Mouse (Mus musculus): ENCODE results near the gene Olfr417. TPM values are rescaled to one million over a fixed set of nuclear protein-coding genes. Genes with fewer than 3 reads are reported as not detected.
"Not testable (repeated sequence)": the region's sequence is repeated elsewhere in the genome, so short reads cannot be mapped to it uniquely, and the experiment has no call there.

Gene Olfr417
- polyA plus RNA-seq (2014; fragmentation: Nextera tagmentation; extraction: Ambion mirVana): not detected in 2 replicates

DNA sequence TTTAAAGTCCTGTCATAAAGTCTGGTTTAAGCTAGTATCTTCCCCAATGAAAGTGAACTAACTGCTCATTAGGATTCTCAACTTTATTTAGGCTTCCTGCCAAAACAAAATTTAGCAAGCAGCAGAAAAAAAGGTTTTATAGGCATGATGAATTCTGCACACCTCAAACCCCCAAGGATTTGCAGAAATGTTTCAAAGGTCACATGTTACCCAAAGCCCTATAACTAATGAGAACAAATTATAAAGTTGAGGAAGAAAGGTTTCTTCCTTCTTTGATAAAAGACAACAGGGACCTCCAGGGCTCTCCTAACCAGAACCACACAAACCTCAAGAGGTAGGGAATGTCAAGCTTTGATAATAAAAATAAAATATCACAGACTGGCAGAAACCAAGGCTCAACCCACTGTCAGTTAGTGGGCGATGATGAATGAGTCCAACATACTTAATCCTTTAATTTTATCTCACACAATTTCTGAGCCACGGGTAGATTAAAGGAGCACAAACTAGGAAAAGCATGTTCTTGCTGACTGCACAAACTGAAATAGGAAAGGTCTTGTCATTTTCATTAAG lies at the start of gene Olfr417:
TSS of gene Olfr417 (plus strand) at position 241 of the 570 bp plus-strand sequence.
- 72% methylated on average over 2 of the region's 2 CpGs for whole genome bisulfite sequencing
- no peaks in the 10 kb centered on the region for H3K9me3 ChIP-seq (ENCODE audit: control insufficient read depth, low read length)
- H3K4me3 ChIP-seq (ENCODE audit: low read depth, low read length): no peak within 1 kb of the TSS
- no peaks in the 10 kb centered on the region for H3K4me1 ChIP-seq (replicated peaks; ENCODE audit: control insufficient read depth, insufficient read depth, low read length)
- ATAC-seq (replicated peaks; ENCODE audit: low FRiP score, low TSS enrichment, low read depth): no peak
- no peaks in the 10 kb centered on the region for H3K27me3 ChIP-seq (replicated peaks; ENCODE audit: control insufficient read depth, insufficient read depth, low read length)
- no peak within 1 kb of the TSS for H3K27ac ChIP-seq (ENCODE audit: low read depth)
- no peak within 1 kb of the TSS for H3K9ac ChIP-seq (ENCODE audit: low read length)
- no peak within 1 kb of the TSS for H3K4me2 ChIP-seq (ENCODE audit: low read length)
- H3K36me3 ChIP-seq (ENCODE audit: control insufficient read depth, insufficient read depth, low read length): no peaks in the 10 kb centered on the region
- no peak for DNase-seq (ENCODE audit: low spot score)

DNA sequence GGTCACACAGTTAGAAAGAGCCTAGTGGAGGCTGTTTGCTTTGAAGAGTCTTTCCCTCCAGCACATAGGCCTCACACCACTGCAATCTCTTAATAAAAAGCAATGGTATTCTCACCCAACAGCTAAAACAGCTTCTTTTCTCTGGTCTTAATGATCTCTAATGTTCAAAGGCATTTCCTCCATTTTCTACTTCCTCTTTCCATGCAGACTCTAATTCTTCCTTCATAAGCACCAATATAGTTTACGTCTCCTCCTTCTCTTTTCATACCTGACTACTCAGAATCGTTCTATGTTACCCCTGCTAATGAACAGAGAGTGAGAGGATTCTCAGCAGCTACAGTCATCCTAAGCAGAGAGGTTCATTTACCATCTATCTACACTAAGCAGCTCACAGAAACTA lies 47.6 kb upstream of the Olfr417 start:
- no peak for ATAC-seq (replicated peaks; ENCODE audit: low FRiP score, low TSS enrichment, low read depth)
- no peak overlapping the region for H3K4me2 ChIP-seq (ENCODE audit: low read length)
- no peak for DNase-seq (ENCODE audit: low spot score)
- no peaks in the 10 kb centered on the region for H3K27me3 ChIP-seq (replicated peaks; ENCODE audit: control insufficient read depth, insufficient read depth, low read length)
- H3K36me3 ChIP-seq (ENCODE audit: control insufficient read depth, insufficient read depth, low read length): no peaks in the 10 kb centered on the region
- WGBS: 83% methylated on average over 2 of the region's 2 CpGs
- H3K9me3 ChIP-seq (ENCODE audit: control insufficient read depth, low read length): no peaks in the 10 kb centered on the region
- H3K4me3 ChIP-seq (ENCODE audit: low read depth, low read length): no peak overlapping the region
- H3K27ac ChIP-seq (ENCODE audit: low read depth): no peak overlapping the region
- no peaks in the 10 kb centered on the region for H3K4me1 ChIP-seq (replicated peaks; ENCODE audit: control insufficient read depth, insufficient read depth, low read length)
- no peak overlapping the region for H3K9ac ChIP-seq (ENCODE audit: low read length)

DNA sequence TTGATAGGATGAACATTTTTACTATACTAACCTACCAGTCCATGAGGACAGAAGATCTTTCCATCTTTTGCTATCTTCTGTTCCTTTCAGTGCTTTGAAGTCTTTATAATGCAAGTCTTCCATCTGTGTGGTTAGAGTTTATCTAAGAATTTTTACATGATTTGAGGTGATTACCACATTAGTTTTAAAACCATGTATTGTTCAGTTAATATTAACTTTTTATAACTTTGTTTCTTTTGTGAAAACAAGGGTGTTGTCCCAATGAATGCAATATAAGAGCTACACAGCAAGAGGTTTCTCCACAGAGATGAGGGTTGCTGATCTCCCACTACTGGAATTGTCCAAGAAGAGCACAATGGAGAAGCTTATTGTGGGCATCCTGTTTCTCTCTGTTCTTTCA lies 34.7 kb upstream of the Olfr417 start, which contains the start of gene Mptx1:
TSS of gene Mptx1 (plus strand) at position 301 of the 400 bp plus-strand sequence.
- Histone ChIP-seq H3K4me2 (ENCODE audit: low read length) (no peak within 1 kb of the TSS), H3K36me3 (ENCODE audit: control insufficient read depth, insufficient read depth, low read length) (no peaks in the 10 kb centered on the region), H3K27me3 (replicated peaks; ENCODE audit: control insufficient read depth, insufficient read depth, low read length) (no peaks in the 10 kb centered on the region), H3K4me1 (replicated peaks; ENCODE audit: control insufficient read depth, insufficient read depth, low read length) (no peaks in the 10 kb centered on the region), H3K9ac (ENCODE audit: low read length) (no peak within 1 kb of the TSS), H3K9me3 (ENCODE audit: control insufficient read depth, low read length) (no peaks in the 10 kb centered on the region), H3K27ac (ENCODE audit: low read depth) (no peak within 1 kb of the TSS), H3K4me3 (ENCODE audit: low read depth, low read length) (no peak within 1 kb of the TSS)
- ATAC-seq (replicated peaks; ENCODE audit: low FRiP score, low TSS enrichment, low read depth) (no peak), DNase-seq (ENCODE audit: low spot score) (no peak)

DNA sequence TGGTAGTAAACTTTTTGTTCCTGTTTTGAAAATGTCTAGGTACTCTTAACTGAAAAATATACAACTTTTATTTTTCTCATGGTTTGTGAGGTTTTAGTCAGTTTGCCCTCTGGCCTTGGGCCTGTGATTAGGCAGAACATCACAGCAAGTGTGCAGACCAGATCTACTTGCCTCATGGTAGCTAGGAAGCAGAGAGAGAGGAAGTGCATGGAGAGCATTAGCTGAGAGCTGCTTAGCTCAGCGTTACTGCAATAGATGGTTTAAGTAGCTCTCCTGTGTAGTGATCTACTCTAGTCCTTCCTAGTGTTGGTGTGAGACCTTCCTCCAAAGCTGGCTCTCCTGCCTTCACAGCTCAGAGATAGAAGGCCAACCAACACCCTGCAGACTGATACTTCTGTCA lies 11.3 kb upstream of the Olfr417 start:
- H3K4me2 ChIP-seq (ENCODE audit: low read length); H3K4me1 ChIP-seq (replicated peaks; ENCODE audit: control insufficient read depth, insufficient read depth, low read length); H3K9me3 ChIP-seq (ENCODE audit: control insufficient read depth, low read length); H3K4me3 ChIP-seq (ENCODE audit: low read depth, low read length); H3K27me3 ChIP-seq (replicated peaks; ENCODE audit: control insufficient read depth, insufficient read depth, low read length); ATAC-seq (replicated peaks; ENCODE audit: low FRiP score, low TSS enrichment, low read depth); H3K27ac ChIP-seq (ENCODE audit: low read depth); H3K9ac ChIP-seq (ENCODE audit: low read length); H3K36me3 ChIP-seq (ENCODE audit: control insufficient read depth, insufficient read depth, low read length); DNase-seq (ENCODE audit: low spot score): not testable (repeated sequence)
- WGBS: 80% methylated on average over 1 of the region's 1 CpGs

DNA sequence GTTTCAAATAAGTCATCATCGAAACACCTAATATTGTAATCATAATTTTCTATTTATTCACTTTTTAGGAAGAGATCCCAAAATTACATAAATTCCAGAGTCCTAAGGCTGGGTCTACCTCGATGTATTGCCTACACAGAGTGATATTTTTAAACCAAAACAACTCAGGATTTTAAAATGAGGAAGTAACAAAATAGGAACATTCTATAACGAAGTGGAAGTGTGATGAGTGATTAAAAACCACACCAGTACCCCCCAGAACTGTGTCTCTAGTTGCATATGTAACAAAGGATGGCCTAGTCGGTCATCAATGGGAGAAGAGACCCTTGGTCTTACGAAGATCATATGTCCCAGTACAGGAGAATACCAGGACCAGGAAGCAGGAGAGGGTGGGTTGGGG lies 10.3 kb upstream of the Olfr417 start:
- WGBS: 77% methylated on average over 5 of the region's 5 CpGs

DNA sequence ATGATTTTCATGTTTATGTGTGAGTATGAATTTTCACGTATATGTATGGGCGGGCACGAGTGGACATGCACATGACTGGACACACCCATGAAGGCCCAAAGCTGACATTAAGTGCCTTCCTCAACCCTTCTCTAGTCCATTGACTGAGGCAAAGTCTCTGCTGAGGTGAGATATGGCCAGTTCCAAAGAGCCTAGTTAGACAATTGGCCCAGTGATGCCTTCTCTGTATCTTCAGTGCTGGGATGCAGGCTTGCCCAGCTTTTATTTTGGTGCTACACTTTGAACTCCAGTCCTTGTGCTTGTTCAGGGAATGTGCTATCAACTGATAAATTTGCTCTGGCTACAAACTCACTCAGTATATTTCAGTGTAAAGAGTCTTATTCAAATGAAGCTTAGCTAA lies 8.9 kb downstream of the Olfr417 start:
- 84% methylated on average over 3 of the region's 3 CpGs for WGBS
- Histone ChIP-seq H3K9ac (ENCODE audit: low read length) (no peak overlapping the region), H3K4me2 (ENCODE audit: low read length) (no peak overlapping the region), H3K27me3 (replicated peaks; ENCODE audit: control insufficient read depth, insufficient read depth, low read length) (no peaks in the 10 kb centered on the region), H3K4me3 (ENCODE audit: low read depth, low read length) (no peak overlapping the region), H3K27ac (ENCODE audit: low read depth) (no peak overlapping the region), H3K4me1 (replicated peaks; ENCODE audit: control insufficient read depth, insufficient read depth, low read length) (no peaks in the 10 kb centered on the region), H3K9me3 (ENCODE audit: control insufficient read depth, low read length) (no peaks in the 10 kb centered on the region), H3K36me3 (ENCODE audit: control insufficient read depth, insufficient read depth, low read length) (no peaks in the 10 kb centered on the region)
- DNase-seq (ENCODE audit: low spot score) (no peak), ATAC-seq (replicated peaks; ENCODE audit: low FRiP score, low TSS enrichment, low read depth) (no peak)

More for the DNA sequence above, 10.3 kb upstream of the Olfr417 start:
- no peaks in the 10 kb centered on the region for H3K27me3 ChIP-seq (replicated peaks; ENCODE audit: control insufficient read depth, insufficient read depth, low read length)
- H3K27ac ChIP-seq (ENCODE audit: low read depth): no peak overlapping the region
- no peak for DNase-seq (ENCODE audit: low spot score)
- H3K9ac ChIP-seq (ENCODE audit: low read length): no peak overlapping the region
- H3K4me3 ChIP-seq (ENCODE audit: low read depth, low read length): no peak overlapping the region
- H3K36me3 ChIP-seq (ENCODE audit: control insufficient read depth, insufficient read depth, low read length): no peaks in the 10 kb centered on the region
- ATAC-seq (replicated peaks; ENCODE audit: low FRiP score, low TSS enrichment, low read depth): no peak
- H3K9me3 ChIP-seq (ENCODE audit: control insufficient read depth, low read length): no peaks in the 10 kb centered on the region
- no peaks in the 10 kb centered on the region for H3K4me1 ChIP-seq (replicated peaks; ENCODE audit: control insufficient read depth, insufficient read depth, low read length)
- H3K4me2 ChIP-seq (ENCODE audit: low read length): no peak overlapping the region

DNA sequence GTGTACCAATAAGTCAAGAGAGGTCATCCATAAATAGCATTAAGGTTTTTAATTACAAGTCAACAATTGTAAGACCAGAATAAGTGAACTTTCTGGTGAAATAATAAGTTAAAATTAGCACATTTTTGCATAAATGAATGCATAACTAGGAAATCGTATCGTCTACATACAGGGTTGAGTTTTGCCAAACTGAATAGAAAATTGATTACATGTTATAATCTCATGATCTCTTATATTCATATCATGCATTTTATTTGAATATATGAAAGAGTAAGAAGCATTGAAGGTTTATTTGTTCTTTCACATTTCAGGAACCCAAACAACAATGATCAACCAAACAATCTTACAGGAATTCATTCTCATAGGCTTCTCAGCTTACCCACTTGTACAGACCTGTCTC lies 25.8 kb downstream of the Olfr417 start, which contains the start of gene Olfr248:
TSS of gene Olfr248 (plus strand) at position 301 of the 400 bp plus-strand sequence.
- DNase-seq (ENCODE audit: low spot score): no peak
- no peak within 1 kb of the TSS for H3K4me3 ChIP-seq (ENCODE audit: low read depth, low read length)
- H3K9me3 ChIP-seq (ENCODE audit: control insufficient read depth, low read length): no peaks in the 10 kb centered on the region
- WGBS: 92% methylated on average over 2 of the region's 2 CpGs
- no peak for ATAC-seq (replicated peaks; ENCODE audit: low FRiP score, low TSS enrichment, low read depth)
- no peak within 1 kb of the TSS for H3K4me2 ChIP-seq (ENCODE audit: low read length)
- H3K27ac ChIP-seq (ENCODE audit: low read depth): no peak within 1 kb of the TSS
- no peaks in the 10 kb centered on the region for H3K36me3 ChIP-seq (ENCODE audit: control insufficient read depth, insufficient read depth, low read length)
- no peak within 1 kb of the TSS for H3K9ac ChIP-seq (ENCODE audit: low read length)
- no peaks in the 10 kb centered on the region for H3K4me1 ChIP-seq (replicated peaks; ENCODE audit: control insufficient read depth, insufficient read depth, low read length)
- H3K27me3 ChIP-seq (replicated peaks; ENCODE audit: control insufficient read depth, insufficient read depth, low read length): no peaks in the 10 kb centered on the region

DNA sequence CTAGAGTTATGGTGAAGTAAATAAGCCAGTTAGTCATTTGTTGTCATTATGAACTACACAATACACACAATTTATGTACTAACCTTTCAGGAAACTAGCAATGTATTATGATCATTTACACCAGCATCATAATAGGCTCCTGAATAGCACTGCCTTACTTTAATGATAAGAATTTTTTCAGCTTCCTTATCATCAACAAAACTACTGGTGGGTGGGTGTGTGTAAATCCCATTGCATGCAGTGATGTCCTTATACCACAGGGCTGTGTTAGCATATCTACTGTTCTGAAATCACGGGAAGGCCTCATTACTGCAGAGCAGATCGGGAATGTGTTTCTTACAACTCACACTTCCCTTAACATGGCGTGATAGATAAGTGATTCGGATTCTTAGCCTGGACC lies 58.0 kb downstream of the Olfr417 start:
- WGBS: 85% methylated on average over 4 of the region's 4 CpGs
- ATAC-seq (replicated peaks; ENCODE audit: low FRiP score, low TSS enrichment, low read depth): no peak
- no peaks in the 10 kb centered on the region for H3K9me3 ChIP-seq (ENCODE audit: control insufficient read depth, low read length)
- H3K27me3 ChIP-seq (replicated peaks; ENCODE audit: control insufficient read depth, insufficient read depth, low read length): no peaks in the 10 kb centered on the region
- no peaks in the 10 kb centered on the region for H3K36me3 ChIP-seq (ENCODE audit: control insufficient read depth, insufficient read depth, low read length)
- no peak overlapping the region for H3K27ac ChIP-seq (ENCODE audit: low read depth)
- no peaks in the 10 kb centered on the region for H3K4me1 ChIP-seq (replicated peaks; ENCODE audit: control insufficient read depth, insufficient read depth, low read length)
- no peak overlapping the region for H3K4me2 ChIP-seq (ENCODE audit: low read length)
- no peak for DNase-seq (ENCODE audit: low spot score)
- no peak overlapping the region for H3K9ac ChIP-seq (ENCODE audit: low read length)
- H3K4me3 ChIP-seq (ENCODE audit: low read depth, low read length): no peak overlapping the region

DNA sequence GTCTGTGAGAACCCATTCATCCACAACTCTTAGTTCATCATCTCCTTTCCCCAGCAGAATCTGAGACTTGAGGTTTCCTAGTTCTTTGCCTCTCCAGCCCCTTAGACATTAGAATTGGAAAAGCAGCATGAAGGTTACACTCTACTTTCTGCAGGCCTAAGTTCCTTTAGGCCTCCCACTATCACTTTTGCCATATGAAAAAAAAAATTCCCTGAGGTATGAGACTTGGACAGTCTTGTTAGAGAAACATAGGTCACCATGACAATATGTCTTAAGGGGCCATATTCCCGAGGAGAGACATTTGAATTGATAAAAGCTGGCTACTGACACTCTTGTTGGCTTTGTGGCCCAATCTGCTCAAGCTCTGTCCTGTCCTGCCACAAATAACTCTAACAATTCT lies 58.8 kb downstream of the Olfr417 start, which contains the start of gene Olfr414:
TSS of gene Olfr414 (plus strand) at position 301 of the 400 bp plus-strand sequence.
- no peaks in the 10 kb centered on the region for H3K9me3 ChIP-seq (ENCODE audit: control insufficient read depth, low read length)
- WGBS: 78% methylated on average over 1 of the region's 1 CpGs
- no peak within 1 kb of the TSS for H3K27ac ChIP-seq (ENCODE audit: low read depth)
- no peak for ATAC-seq (replicated peaks; ENCODE audit: low FRiP score, low TSS enrichment, low read depth)
- no peaks in the 10 kb centered on the region for H3K36me3 ChIP-seq (ENCODE audit: control insufficient read depth, insufficient read depth, low read length)
- H3K9ac ChIP-seq (ENCODE audit: low read length): no peak within 1 kb of the TSS
- no peak for DNase-seq (ENCODE audit: low spot score)
- H3K4me2 ChIP-seq (ENCODE audit: low read length): no peak within 1 kb of the TSS
- no peaks in the 10 kb centered on the region for H3K27me3 ChIP-seq (replicated peaks; ENCODE audit: control insufficient read depth, insufficient read depth, low read length)
- H3K4me3 ChIP-seq (ENCODE audit: low read depth, low read length): no peak within 1 kb of the TSS
- H3K4me1 ChIP-seq (replicated peaks; ENCODE audit: control insufficient read depth, insufficient read depth, low read length): no peaks in the 10 kb centered on the region

Measured in intestine, embryonic 14.5 days (tissue).